Mouse (Mus musculus) megakaryocyte, embryonic 14.5 days (primary cell): ENCODE results near the gene Rnf115.

ENCODE experiments used
- FLI1 ChIP-seq: IDR thresholded peaks from 2 replicates; pipeline ENCODE4 v1.6.1; 2012; ENCODE audit warnings: low read length, inconsistent platforms, mixed read lengths
- GATA1 ChIP-seq: IDR thresholded peaks from 3 replicates; pipeline ENCODE4 v1.6.1; 2012; ENCODE audit warnings: mixed read lengths, low read length, inconsistent platforms, borderline replicate concordance

- no peak for TF ChIP-seq GATA1
- TF ChIP-seq FLI1 = no peak
These were observed 107.3 kb downstream of the Rnf115 start for GRCm38 (mm10) chr3:96834587-96835348.
